Mouse (Mus musculus): ENCODE data around the gene Vti1a. TPM values are rescaled to one million over a fixed set of nuclear protein-coding genes. Genes with fewer than 3 reads are reported as not detected.

The Vti1a gene
- polyA plus RNA-seq, 1 experiment from 2014 or later = 32.7 TPM

DNA sequence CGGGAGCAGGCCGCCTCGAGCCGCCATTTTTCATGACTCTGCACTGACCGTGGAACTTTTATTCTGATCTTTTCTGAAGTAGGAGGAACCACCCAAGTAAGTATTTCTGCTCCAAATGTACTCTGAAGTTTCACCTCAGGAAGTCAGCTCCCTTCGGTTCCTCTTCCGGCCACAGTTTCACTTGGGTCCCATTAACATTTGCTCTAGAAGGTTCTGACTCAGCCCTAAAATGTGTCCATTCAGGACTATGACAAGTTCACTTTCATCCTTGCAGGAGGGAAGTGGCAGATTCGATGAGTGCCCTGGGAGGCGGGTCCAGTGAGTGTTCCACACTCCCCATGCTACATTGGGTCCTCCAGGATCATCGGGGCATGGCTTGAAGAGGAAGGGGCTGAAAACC is 333.3 kb downstream of the Vti1a start:
- no peak for DNase-seq (ENCODE audit: low spot score)
- no peaks in the 10 kb centered on the region for H3K9me3 ChIP-seq (replicated peaks)
- H3K36me3 ChIP-seq = no peaks in the 10 kb centered on the region
- H3K27ac ChIP-seq (replicated peaks) = no peak overlapping the region
- no peak overlapping the region for H3K4me3 ChIP-seq
- no peaks in the 10 kb centered on the region for H3K4me1 ChIP-seq
- 94% methylated on average over 10 of the region's 10 CpGs for WGBS
- H3K27me3 ChIP-seq (ENCODE audit: low read depth, poor library complexity, severe bottlenecking) = peaks cover 22% of the 10 kb centered on the region

DNA sequence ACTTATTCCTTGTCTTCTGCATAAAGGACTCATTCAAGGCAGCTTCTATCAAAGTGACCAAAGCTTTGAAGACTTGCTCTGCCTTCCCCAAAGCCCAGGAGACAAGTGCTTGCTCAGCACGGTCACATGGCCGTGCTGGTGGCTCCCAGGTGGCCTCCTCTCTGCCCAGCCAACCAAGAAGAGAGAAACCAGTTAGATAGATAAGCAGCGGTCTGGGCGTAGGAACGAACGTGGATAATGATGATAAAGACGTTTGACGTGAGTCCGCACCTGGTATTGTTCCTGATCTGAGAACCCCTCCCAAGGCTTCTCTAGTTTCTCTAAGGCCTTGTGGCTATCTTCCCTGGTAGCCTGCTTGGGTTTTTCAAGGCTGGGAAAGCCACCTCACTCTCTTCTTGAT is 334.9 kb downstream of the Vti1a start:
- Histone ChIP-seq H3K27me3 (ENCODE audit: low read depth, poor library complexity, severe bottlenecking) (0 out of 2 replicates have a peak, but pooled peaks cover 8% of the 10 kb centered on the region), H3K27ac (replicated peaks) (no peak overlapping the region), H3K9me3 (replicated peaks) (no peaks in the 10 kb centered on the region), H3K36me3 (no peaks in the 10 kb centered on the region), H3K4me3 (no peak overlapping the region), H3K4me1 (peaks cover 1% of the 10 kb centered on the region)
- DNase-seq (ENCODE audit: low spot score) = no peak
- 87% methylated on average over 9 of the region's 9 CpGs for WGBS

DNA sequence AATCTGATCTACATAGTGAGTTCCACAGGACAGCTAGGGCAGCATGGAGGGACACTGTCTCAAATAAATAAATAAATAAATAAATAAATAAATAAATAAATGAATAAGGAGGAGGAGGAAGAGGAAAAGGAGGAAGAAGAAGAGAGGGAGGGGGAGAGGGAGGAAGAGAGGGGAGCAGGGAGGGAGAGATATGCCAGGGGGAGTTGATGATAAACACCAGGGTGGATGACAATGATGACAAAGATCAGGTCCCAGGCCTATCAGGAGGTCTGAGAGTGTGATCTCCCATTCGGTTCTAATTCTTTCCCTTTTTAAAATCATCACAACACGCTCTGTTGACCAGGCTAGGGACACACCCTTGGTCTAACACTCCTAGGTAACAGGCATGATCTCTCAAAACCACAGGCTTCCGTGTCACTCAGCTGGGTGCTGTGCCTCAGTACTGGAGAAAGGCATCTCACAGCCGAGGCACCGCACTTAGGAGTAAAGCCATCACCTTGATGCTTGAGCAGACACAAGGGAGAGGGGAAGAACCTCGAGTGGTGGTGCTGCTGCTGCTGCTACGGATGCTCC is 336.7 kb downstream of the Vti1a start:
- DNase-seq (ENCODE audit: low spot score) = no peak
- WGBS = 91% methylated on average over 7 of the region's 7 CpGs
- H3K4me3 ChIP-seq = no peak overlapping the region
- H3K4me1 ChIP-seq = peaks cover 6% of the 10 kb centered on the region
- no peaks in the 10 kb centered on the region for H3K9me3 ChIP-seq (replicated peaks)
- 0 out of 2 replicates have a peak, but pooled peaks cover 3% of the 10 kb centered on the region for H3K27me3 ChIP-seq (ENCODE audit: low read depth, poor library complexity, severe bottlenecking)
- H3K27ac ChIP-seq (replicated peaks) = no peak overlapping the region
- no peaks in the 10 kb centered on the region for H3K36me3 ChIP-seq

DNA sequence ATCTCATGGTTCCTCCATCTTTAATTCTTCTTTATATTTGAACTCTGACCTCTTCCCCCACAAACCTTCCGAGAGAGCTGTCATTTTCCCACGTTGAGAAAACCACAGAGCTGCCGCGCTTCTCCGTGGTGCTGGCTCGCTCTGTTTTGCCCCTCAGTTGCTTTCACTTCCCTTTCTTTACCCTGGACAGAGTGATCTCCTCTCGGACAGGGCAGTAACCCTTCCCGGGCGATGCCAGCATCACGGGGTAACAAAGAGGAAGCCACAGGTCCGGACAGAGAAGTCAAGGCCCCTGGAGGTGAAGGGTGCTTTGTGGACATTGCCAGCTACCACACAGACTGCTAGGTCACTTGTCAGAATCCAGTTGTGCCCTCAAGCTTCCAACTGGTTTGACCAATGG is 344.1 kb downstream of the Vti1a start:
- Histone ChIP-seq H3K9me3 (replicated peaks) (no peaks in the 10 kb centered on the region), H3K4me3 (no peak overlapping the region), H3K4me1 (peaks cover 12% of the 10 kb centered on the region), H3K36me3 (no peaks in the 10 kb centered on the region), H3K27me3 (ENCODE audit: low read depth, poor library complexity, severe bottlenecking) (no peaks in the 10 kb centered on the region), H3K27ac (replicated peaks) (no peak overlapping the region)
- 93% methylated on average over 11 of the region's 11 CpGs for WGBS
- DNase-seq (ENCODE audit: low spot score) = no peak

DNA sequence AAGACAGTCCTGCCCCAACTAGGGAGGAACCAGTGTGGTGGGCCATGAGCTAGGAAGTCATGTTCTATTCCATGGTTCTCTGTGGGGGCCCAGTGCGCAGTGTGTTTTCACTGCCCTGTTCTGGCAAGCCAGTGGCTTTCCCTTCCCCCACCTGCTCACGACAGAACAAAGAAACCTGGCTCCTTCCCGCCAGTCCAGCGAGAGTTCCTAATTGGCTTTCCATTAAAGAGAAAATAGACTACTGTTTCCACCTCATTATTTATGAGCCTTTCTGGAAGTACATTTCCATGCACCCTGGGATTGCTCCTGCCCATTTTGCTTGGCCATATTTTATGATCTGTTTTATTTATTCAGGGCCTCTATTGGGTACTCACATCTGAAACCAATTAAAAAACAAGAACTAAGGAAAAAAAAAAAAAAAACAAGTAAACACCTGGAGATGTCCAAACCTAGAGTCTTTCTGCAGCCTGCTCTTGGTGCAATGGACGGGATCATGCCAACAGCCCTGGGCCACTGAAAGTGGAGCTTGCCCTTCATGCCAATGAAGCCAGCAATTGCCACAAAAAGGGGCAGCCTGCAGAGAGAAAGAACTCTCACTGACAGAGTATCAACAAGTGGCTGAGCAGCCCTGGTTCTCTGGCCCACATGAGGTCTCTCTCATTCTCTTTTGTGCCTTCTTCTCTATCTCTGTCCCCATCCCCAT is 346.6 kb downstream of the Vti1a start:
- no peak overlapping the region for H3K4me3 ChIP-seq
- WGBS = 44% methylated on average over 5 of the region's 5 CpGs
- H3K36me3 ChIP-seq = no peaks in the 10 kb centered on the region
- H3K4me1 ChIP-seq = peaks cover 6% of the 10 kb centered on the region
- no peak for DNase-seq (ENCODE audit: low spot score)
- no peaks in the 10 kb centered on the region for H3K9me3 ChIP-seq (replicated peaks)
- H3K27me3 ChIP-seq (ENCODE audit: low read depth, poor library complexity, severe bottlenecking) = no peaks in the 10 kb centered on the region
- H3K27ac ChIP-seq (replicated peaks) = peak overlapping the region; percentile 75

DNA sequence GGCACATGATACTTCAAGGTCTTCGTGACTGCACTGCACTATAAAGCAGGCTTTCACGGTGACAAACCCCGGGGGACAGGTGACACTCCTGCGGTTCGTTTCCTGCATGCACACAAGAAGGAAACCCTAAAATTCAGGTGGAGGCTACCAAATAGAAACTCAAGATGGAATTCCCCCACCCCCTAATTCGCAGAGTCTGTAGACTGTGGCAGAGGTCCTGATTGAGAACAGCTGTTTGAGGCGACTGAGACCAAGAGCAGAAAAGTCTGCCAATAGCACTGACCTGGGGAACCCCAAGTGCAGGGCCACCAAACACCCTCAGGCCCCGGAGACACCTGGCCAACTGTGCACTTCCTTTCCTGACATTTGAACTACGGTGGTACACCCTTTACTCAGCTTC is 351.7 kb downstream of the Vti1a start:
- H3K27ac ChIP-seq (replicated peaks) = no peak overlapping the region
- no peaks in the 10 kb centered on the region for H3K36me3 ChIP-seq

DNA sequence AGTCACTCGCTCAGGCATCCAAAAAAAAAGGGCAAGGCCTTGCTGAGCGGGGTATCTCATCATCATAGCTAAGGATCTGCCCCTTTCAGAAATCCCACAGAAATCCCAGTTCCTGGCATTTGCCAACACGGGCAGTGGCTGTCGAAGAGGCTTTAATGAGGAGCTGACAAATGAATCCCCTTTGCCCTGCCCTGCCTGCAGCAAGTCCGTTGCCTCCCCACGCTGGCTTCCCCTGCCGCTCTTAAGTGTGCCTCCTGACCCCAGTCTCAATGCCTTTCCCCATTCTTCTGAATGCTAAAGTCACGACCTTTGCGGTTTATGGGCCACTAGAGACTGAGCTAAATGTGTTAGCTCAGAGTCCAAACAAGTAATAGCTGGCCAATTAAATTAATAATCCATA is 352.8 kb downstream of the Vti1a start:
- 62% methylated on average over 9 of the region's 9 CpGs for WGBS
- Histone ChIP-seq H3K9me3 (replicated peaks) (no peaks in the 10 kb centered on the region), H3K4me3 (no peak overlapping the region), H3K27ac (replicated peaks) (no peak overlapping the region), H3K27me3 (ENCODE audit: low read depth, poor library complexity, severe bottlenecking) (no peaks in the 10 kb centered on the region), H3K4me1 (peaks cover 6% of the 10 kb centered on the region), H3K36me3 (no peaks in the 10 kb centered on the region)
- no peak for DNase-seq (ENCODE audit: low spot score)

More for the DNA sequence above, 351.7 kb downstream of the Vti1a start:
- Histone ChIP-seq H3K4me3 (no peak overlapping the region), H3K9me3 (replicated peaks) (no peaks in the 10 kb centered on the region), H3K27me3 (ENCODE audit: low read depth, poor library complexity, severe bottlenecking) (no peaks in the 10 kb centered on the region), H3K4me1 (peaks cover 6% of the 10 kb centered on the region)
- DNase-seq (ENCODE audit: low spot score) = no peak
- 86% methylated on average over 9 of the region's 9 CpGs for whole genome bisulfite sequencing

Other genes with a start within 250 kb of the Vti1a start
- 21.9 and 28.5 TPM in 2 replicates for gene Gpam, start 189.1 kb upstream of the Vti1a start, polyA plus RNA-seq (2016; fragmentation: Nextera tagmentation; extraction: Ambion mirVana)
- 0.12 TPM in 1 of 2 replicates, not detected in the other for gene Tectb, start 135.6 kb upstream of the Vti1a start, polyA plus RNA-seq (2016; fragmentation: Nextera tagmentation; extraction: Ambion mirVana)
- not detected in 2 replicates for gene Gucy2g, start 75.1 kb upstream of the Vti1a start, polyA plus RNA-seq (2016; fragmentation: Nextera tagmentation; extraction: Ambion mirVana)
- gene Acsl5, start 64.4 kb upstream of the Vti1a start, polyA plus RNA-seq (2016; fragmentation: Nextera tagmentation; extraction: Ambion mirVana) = 18.5 and 18.9 TPM in 2 replicates
- gene Zdhhc6, start 263 bp upstream of the Vti1a start, polyA plus RNA-seq (2016; fragmentation: Nextera tagmentation; extraction: Ambion mirVana) = 127 and 133 TPM in 2 replicates

Measured in midbrain, embryonic 10.5 days (tissue).